In genomic region chr15:100729281-100729985, GRCm38 (mm10) we compare ENCODE assay signal across 8 mouse cellular contexts. TPM values are rescaled to one million over a fixed set of nuclear protein-coding genes. Genes with fewer than 3 reads are reported as not detected.
DNase-seq lines count a peak whose midpoint lies in the region; ATAC-seq and TF ChIP-seq lines count a peak whose summit lies in the region.

Gene Galnt6, minus strand, starts transcription at chr15:100729376.

- H3K4me3 ChIP-seq in kidney, postnatal 0 days (replicated peaks; ENCODE audit: low read depth, low read length): peak within 1 kb of the TSS; percentile 27
- H3K4me3 ChIP-seq in hindbrain, embryonic 10.5 days: peak within 1 kb of the TSS; percentile 53
- H3K4me3 ChIP-seq in liver, embryonic 16.5 days (ENCODE audit: low read depth, low read length): peak within 1 kb of the TSS; percentile 47
- peak within 1 kb of the TSS; percentile 34 for H3K4me3 ChIP-seq in neural tube, embryonic 11.5 days (ENCODE audit: low read depth, low read length)

- no peak for TF ChIP-seq CTCF in kidney, postnatal 0 days (IDR thresholded peaks at IDR 0.05; ENCODE audit: low read depth)

- no peak for DNase-seq in kidney, postnatal 0 days (ENCODE audit: low spot score)
- DNase-seq in kidney, adult 9 months: no peak
- DNase-seq in brain, adult 2 months (ENCODE audit: low read depth, low spot score): peak; percentile 33
- peak; percentile 34 for DNase-seq in hindbrain, embryonic 10.5 days (ENCODE audit: low spot score)
- DNase-seq in neural tube, embryonic 11.5 days (ENCODE audit: low spot score): peak; percentile 36
- DNase-seq in thymus, postnatal 25 days: peak; percentile 76
- DNase-seq in right cerebral cortex, postnatal 25 days: no peak

- H3K27ac ChIP-seq in kidney, postnatal 0 days: no peak within 1 kb of the TSS
- H3K27ac ChIP-seq in hindbrain, embryonic 10.5 days: peak within 1 kb of the TSS; percentile 40; the same call in 1 of the 2 replicates
- H3K27ac ChIP-seq in liver, embryonic 16.5 days (ENCODE audit: low read length): no peak within 1 kb of the TSS
- no peak within 1 kb of the TSS for H3K27ac ChIP-seq in neural tube, embryonic 11.5 days (ENCODE audit: low read depth, low read length)

- H3K27me3 ChIP-seq in kidney, postnatal 0 days (ENCODE audit: insufficient read depth, low read length): peaks cover 41% of the 10 kb centered on the region
- H3K27me3 ChIP-seq in hindbrain, embryonic 10.5 days (ENCODE audit: insufficient read depth, poor library complexity, severe bottlenecking): peaks cover 74% of the 10 kb centered on the region
- peaks cover 46% of the 10 kb centered on the region for H3K27me3 ChIP-seq in liver, embryonic 16.5 days (ENCODE audit: control insufficient read depth, insufficient read depth, low read depth, low read length)
- H3K27me3 ChIP-seq in neural tube, embryonic 11.5 days (ENCODE audit: control insufficient read depth, insufficient read depth, low read length): peaks cover 30% of the 10 kb centered on the region

- H3K9me3 ChIP-seq in kidney, postnatal 0 days (replicated peaks; ENCODE audit: low read length): no peaks in the 10 kb centered on the region
- no peaks in the 10 kb centered on the region for H3K9me3 ChIP-seq in hindbrain, embryonic 10.5 days
- no peaks in the 10 kb centered on the region for H3K9me3 ChIP-seq in liver, embryonic 16.5 days (replicated peaks; ENCODE audit: control insufficient read depth, low read length)
- no peaks in the 10 kb centered on the region for H3K9me3 ChIP-seq in neural tube, embryonic 11.5 days (ENCODE audit: control insufficient read depth, low read length)

- 7% methylated on average over 54 of the region's 57 CpGs for WGBS in kidney, postnatal 0 days
- 4% methylated on average over 57 of the region's 57 CpGs for WGBS in hindbrain, embryonic 10.5 days
- 7% methylated on average over 56 of the region's 57 CpGs for WGBS in liver, embryonic 16.5 days (ENCODE audit: insufficient replicate concordance)
- WGBS in neural tube, embryonic 11.5 days: 5% methylated on average over 41 of the region's 57 CpGs

- peak within 1 kb of the TSS; percentile 61 for H3K4me2 ChIP-seq in kidney, postnatal 0 days (ENCODE audit: low read length)
- H3K4me2 ChIP-seq in liver, embryonic 16.5 days (ENCODE audit: low read depth, low read length): peak within 1 kb of the TSS; percentile 60
- H3K4me2 ChIP-seq in neural tube, embryonic 11.5 days (ENCODE audit: low read depth): peak within 1 kb of the TSS; percentile 47

- H3K9ac ChIP-seq in kidney, postnatal 0 days (ENCODE audit: low read depth, low read length): 0 out of 2 replicates have a peak within 1 kb of the TSS, but pooled peaks have one; percentile 46
- H3K9ac ChIP-seq in liver, embryonic 16.5 days (ENCODE audit: low read depth, low read length): peak within 1 kb of the TSS; percentile 33
- H3K9ac ChIP-seq in neural tube, embryonic 11.5 days (ENCODE audit: low read length): peak within 1 kb of the TSS; percentile 31

- 0 out of 2 replicates have a peak, but pooled peaks have one; percentile 51 for ATAC-seq in kidney, postnatal 0 days (replicated peaks; ENCODE audit: low FRiP score, low read depth)
- peak; percentile 64 for ATAC-seq in liver, embryonic 16.5 days (ENCODE audit: low read depth)
- no peak for ATAC-seq in neural tube, embryonic 11.5 days (ENCODE audit: insufficient read depth, low FRiP score, low TSS enrichment)

- no peaks in the 10 kb centered on the region for H3K36me3 ChIP-seq in kidney, postnatal 0 days (ENCODE audit: insufficient read depth, low read length)
- no peaks in the 10 kb centered on the region for H3K36me3 ChIP-seq in hindbrain, embryonic 10.5 days
- H3K36me3 ChIP-seq in liver, embryonic 16.5 days (ENCODE audit: control insufficient read depth, insufficient read depth): no peaks in the 10 kb centered on the region
- no peaks in the 10 kb centered on the region for H3K36me3 ChIP-seq in neural tube, embryonic 11.5 days (ENCODE audit: control insufficient read depth, insufficient read depth, low read length)

- H3K4me1 ChIP-seq in kidney, postnatal 0 days (replicated peaks; ENCODE audit: insufficient read depth, low read length): peaks cover 12% of the 10 kb centered on the region; the same call in 1 of the 2 replicates
- H3K4me1 ChIP-seq in hindbrain, embryonic 10.5 days (replicated peaks): peaks cover 23% of the 10 kb centered on the region
- H3K4me1 ChIP-seq in liver, embryonic 16.5 days (ENCODE audit: control insufficient read depth, low read depth, low read length): peaks cover 13% of the 10 kb centered on the region
- peaks cover 4% of the 10 kb centered on the region; the same call in 1 of the 2 replicates for H3K4me1 ChIP-seq in neural tube, embryonic 11.5 days (ENCODE audit: control insufficient read depth, insufficient read depth, low read length)

RNA-seq across cellular contexts. Expression of gene Galnt6, which starts in this region (rescaled TPM):
- polyA plus RNA-seq in kidney, postnatal 0 days (2015; fragmentation: Nextera tagmentation; extraction: Ambion mirVana): 1.2 and 1.3 TPM in 2 replicates
- polyA plus RNA-seq in hindbrain, embryonic 10.5 days (2016; fragmentation: Nextera tagmentation; extraction: Ambion mirVana): 0.05 and 0.11 TPM in 2 replicates
- 1.8 TPM in 2 replicates for polyA plus RNA-seq in liver, embryonic 16.5 days (2015; fragmentation: Nextera tagmentation; extraction: Ambion mirVana)
- 0.11 TPM in 1 of 2 replicates, not detected in the other for polyA plus RNA-seq in neural tube, embryonic 11.5 days (2014; fragmentation: Nextera tagmentation; extraction: Ambion mirVana)

Comparison
In these comparisons a context has a peak if more than half of its experiments do, and no peak if none do; other contexts are left out.
1. Peak in DNase-seq, H3K4me3 ChIP-seq and H3K27ac ChIP-seq in hindbrain, embryonic 10.5 days; RNA of the gene not detected or under 1 TPM.
2. Peak in DNase-seq, H3K4me3 ChIP-seq, H3K9ac ChIP-seq and H3K4me2 ChIP-seq in neural tube, embryonic 11.5 days; RNA of the gene not detected or under 1 TPM.
3. DNase-seq: peak in brain, adult 2 months (single experiment) and thymus, postnatal 25 days (single experiment); none in kidney, postnatal 0 days (single experiment), kidney, adult 9 months (single experiment) and right cerebral cortex, postnatal 25 days (single experiment).
4. Peak in every context shown above with its lines, with median percentiles within 50 percentile points of each other: H3K4me2 ChIP-seq, H3K4me3 ChIP-seq and H3K9ac ChIP-seq.